Mouse (Mus musculus): ENCODE measurements around the gene Ghrh. TPM values are rescaled to one million over a fixed set of nuclear protein-coding genes. Genes with fewer than 3 reads are reported as not detected.
A peak's percentile ranks its signal among the peaks of the same experiment; 100 is the strongest.

Ghrh gene
- polyA plus RNA-seq (2012; rRNA removed) = 0.54 and 0.65 TPM in 2 replicates
- polyA plus RNA-seq (2014; fragmentation: Nextera tagmentation; extraction: Ambion mirVana) = 0.56 TPM in 1 of 2 replicates, not detected in the other

GRCm38 (mm10) chr2:157347361-157348159 is at the start of gene Ghrh:
TSS of gene Ghrh (minus strand) at chr2:157347506.
- DNase-seq (ENCODE audit: low spot score) = peak; percentile 53
- H3K27me3 ChIP-seq (ENCODE audit: control insufficient read depth, insufficient read depth, low read length) = no peaks in the 10 kb centered on the region
- no peaks in the 10 kb centered on the region for H3K9me3 ChIP-seq (ENCODE audit: control insufficient read depth, low read length)
- 55% methylated on average over 26 of the region's 26 CpGs for WGBS
- H3K36me3 ChIP-seq (ENCODE audit: control insufficient read depth, insufficient read depth, low read length) = no peaks in the 10 kb centered on the region
- peaks cover 9% of the 10 kb centered on the region for H3K4me1 ChIP-seq (ENCODE audit: control insufficient read depth, insufficient read depth, low read length)
- 0 out of 2 replicates have a peak within 1 kb of the TSS, but pooled peaks have one; percentile 21 for H3K9ac ChIP-seq (ENCODE audit: low read depth, low read length, severe bottlenecking)
- no peak within 1 kb of the TSS for H3K4me3 ChIP-seq (replicated peaks; ENCODE audit: low read length)
- TF ChIP-seq POLR2A (IDR thresholded peaks at IDR 0.05; ENCODE audit: borderline replicate concordance, extremely low read depth, insufficient read depth, insufficient read length) = no peak
- peak within 1 kb of the TSS; percentile 73 for H3K27ac ChIP-seq (replicated peaks; ENCODE audit: low read depth, low read length)
- no peak within 1 kb of the TSS for H3K4me2 ChIP-seq (replicated peaks; ENCODE audit: low read depth, low read length, severe bottlenecking)
- ATAC-seq (ENCODE audit: low FRiP score, low read depth) = peak; percentile 76

GRCm38 (mm10) chr2:157395960-157396359 is 48.7 kb upstream of the Ghrh start:
- Histone ChIP-seq H3K27ac (replicated peaks; ENCODE audit: low read depth, low read length) (no peak overlapping the region), H3K27me3 (ENCODE audit: control insufficient read depth, insufficient read depth, low read length) (no peaks in the 10 kb centered on the region), H3K4me1 (ENCODE audit: control insufficient read depth, insufficient read depth, low read length) (no peaks in the 10 kb centered on the region), H3K4me2 (replicated peaks; ENCODE audit: low read depth, low read length, severe bottlenecking) (no peak overlapping the region), H3K9ac (ENCODE audit: low read depth, low read length, severe bottlenecking) (no peak overlapping the region), H3K4me3 (replicated peaks; ENCODE audit: low read length) (no peak overlapping the region), H3K9me3 (ENCODE audit: control insufficient read depth, low read length) (no peaks in the 10 kb centered on the region), H3K36me3 (ENCODE audit: control insufficient read depth, insufficient read depth, low read length) (peaks cover 44% of the 10 kb centered on the region)
- WGBS = 70% methylated on average over 13 of the region's 13 CpGs
- no peak for DNase-seq (ENCODE audit: low spot score)
- TF ChIP-seq POLR2A (IDR thresholded peaks at IDR 0.05; ENCODE audit: borderline replicate concordance, extremely low read depth, insufficient read depth, insufficient read length) = no peak
- no peak for ATAC-seq (ENCODE audit: low FRiP score, low read depth)

GRCm38 (mm10) chr2:157395371-157395770 is 48.1 kb upstream of the Ghrh start:
- WGBS = 74% methylated on average over 5 of the region's 5 CpGs
- Histone ChIP-seq H3K27me3 (ENCODE audit: control insufficient read depth, insufficient read depth, low read length) (no peaks in the 10 kb centered on the region), H3K4me1 (ENCODE audit: control insufficient read depth, insufficient read depth, low read length) (no peaks in the 10 kb centered on the region), H3K4me2 (replicated peaks; ENCODE audit: low read depth, low read length, severe bottlenecking) (no peak overlapping the region), H3K36me3 (ENCODE audit: control insufficient read depth, insufficient read depth, low read length) (peaks cover 48% of the 10 kb centered on the region), H3K27ac (replicated peaks; ENCODE audit: low read depth, low read length) (no peak overlapping the region), H3K9me3 (ENCODE audit: control insufficient read depth, low read length) (no peaks in the 10 kb centered on the region), H3K9ac (ENCODE audit: low read depth, low read length, severe bottlenecking) (no peak overlapping the region), H3K4me3 (replicated peaks; ENCODE audit: low read length) (no peak overlapping the region)
- ATAC-seq (ENCODE audit: low FRiP score, low read depth) (no peak), DNase-seq (ENCODE audit: low spot score) (no peak)
- no peak for TF ChIP-seq POLR2A (IDR thresholded peaks at IDR 0.05; ENCODE audit: borderline replicate concordance, extremely low read depth, insufficient read depth, insufficient read length)

DNA sequence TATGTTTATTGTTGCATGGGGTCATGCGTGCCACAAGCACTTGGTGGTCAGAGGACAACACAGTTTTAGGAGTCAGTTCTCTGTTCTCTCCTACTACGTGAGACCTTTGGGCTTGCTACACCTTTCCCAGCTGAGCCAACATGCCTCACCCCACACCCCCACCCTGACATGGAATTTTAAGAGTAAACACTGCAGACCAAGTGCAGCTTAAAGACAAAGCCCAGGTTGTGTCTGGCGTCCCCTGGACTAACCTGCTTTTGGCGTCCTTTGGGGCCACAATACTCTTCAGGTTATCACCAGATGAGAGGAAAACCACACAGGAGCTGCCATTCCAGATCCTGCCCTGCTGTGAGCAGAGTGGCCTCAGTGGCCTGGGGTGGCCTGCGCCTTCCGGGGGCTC is 47.6 kb upstream of the Ghrh start:
- no peak overlapping the region for H3K4me2 ChIP-seq (replicated peaks; ENCODE audit: low read depth, low read length, severe bottlenecking)
- ATAC-seq (ENCODE audit: low FRiP score, low read depth) = no peak
- TF ChIP-seq POLR2A (IDR thresholded peaks at IDR 0.05; ENCODE audit: borderline replicate concordance, extremely low read depth, insufficient read depth, insufficient read length) = no peak
- peaks cover 53% of the 10 kb centered on the region for H3K36me3 ChIP-seq (ENCODE audit: control insufficient read depth, insufficient read depth, low read length)
- H3K9me3 ChIP-seq (ENCODE audit: control insufficient read depth, low read length) = no peaks in the 10 kb centered on the region
- H3K9ac ChIP-seq (ENCODE audit: low read depth, low read length, severe bottlenecking) = no peak overlapping the region
- no peak overlapping the region for H3K27ac ChIP-seq (replicated peaks; ENCODE audit: low read depth, low read length)
- no peaks in the 10 kb centered on the region for H3K4me1 ChIP-seq (ENCODE audit: control insufficient read depth, insufficient read depth, low read length)
- WGBS = 71% methylated on average over 6 of the region's 6 CpGs
- no peaks in the 10 kb centered on the region for H3K27me3 ChIP-seq (ENCODE audit: control insufficient read depth, insufficient read depth, low read length)
- no peak overlapping the region for H3K4me3 ChIP-seq (replicated peaks; ENCODE audit: low read length)
- DNase-seq (ENCODE audit: low spot score) = no peak

DNA sequence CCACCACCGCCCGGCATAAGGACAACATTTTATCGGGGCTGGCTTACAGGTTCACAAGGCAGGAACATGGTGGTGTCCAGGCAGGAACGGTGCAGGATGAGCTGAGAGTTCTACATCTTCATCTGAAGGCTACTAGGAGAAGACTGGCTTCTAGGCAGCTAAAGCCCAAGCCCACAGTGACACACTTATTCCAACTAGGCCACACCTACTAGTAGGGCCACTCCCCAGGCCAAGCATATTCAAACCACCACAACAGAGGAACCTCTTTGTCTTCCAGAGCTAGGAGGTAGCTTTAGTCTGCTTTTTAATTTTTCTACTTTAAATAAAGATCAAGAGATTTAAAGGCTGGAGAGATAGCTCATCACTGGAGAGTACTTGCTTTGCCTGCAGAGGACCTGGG is 46.2 kb upstream of the Ghrh start:
- TF ChIP-seq POLR2A (IDR thresholded peaks at IDR 0.05; ENCODE audit: borderline replicate concordance, extremely low read depth, insufficient read depth, insufficient read length) = no peak
- 97% methylated on average over 4 of the region's 4 CpGs for WGBS
- H3K9me3 ChIP-seq (ENCODE audit: control insufficient read depth, low read length) = no peaks in the 10 kb centered on the region
- DNase-seq (ENCODE audit: low spot score) (no peak), ATAC-seq (ENCODE audit: low FRiP score, low read depth) (no peak)
- H3K4me2 ChIP-seq (replicated peaks; ENCODE audit: low read depth, low read length, severe bottlenecking) = no peak overlapping the region
- no peaks in the 10 kb centered on the region for H3K27me3 ChIP-seq (ENCODE audit: control insufficient read depth, insufficient read depth, low read length)
- H3K9ac ChIP-seq (ENCODE audit: low read depth, low read length, severe bottlenecking) = no peak overlapping the region
- peaks cover 53% of the 10 kb centered on the region for H3K36me3 ChIP-seq (ENCODE audit: control insufficient read depth, insufficient read depth, low read length)
- H3K4me1 ChIP-seq (ENCODE audit: control insufficient read depth, insufficient read depth, low read length) = no peaks in the 10 kb centered on the region
- no peak overlapping the region for H3K27ac ChIP-seq (replicated peaks; ENCODE audit: low read depth, low read length)
- no peak overlapping the region for H3K4me3 ChIP-seq (replicated peaks; ENCODE audit: low read length)

Data from limb, embryonic 14.5 days (tissue).